Comparison of ENCODE assay signal across 27 mouse cellular contexts in genomic region chr7:72900816-72901215, GRCm38 (mm10).
DNase-seq lines count a peak whose midpoint lies in the region.
"Had no signal": no experiment of that assay in that cellular context is flagged by ENCODE, and none has a peak within 500 bp of the region (broad histone marks: within the 10 kb centered on the region; RNA-seq: fewer than 3 reads in every experiment).

No protein-coding gene starts in this region.

- no peaks in the 10 kb centered on the region for H3K36me3 ChIP-seq in embryonic facial prominence, embryonic 10.5 days (replicated peaks)
- H3K36me3 ChIP-seq in limb, embryonic 10.5 days: no peaks in the 10 kb centered on the region
- H3K36me3 ChIP-seq: embryonic facial prominence, embryonic 12.5 days; G1E; heart, embryonic 10.5 days; heart, embryonic 15.5 days; hindbrain, embryonic 13.5 days; lung, embryonic 15.5 days; midbrain, embryonic 12.5 days; neural tube, embryonic 13.5 days had no signal

- H3K4me3 ChIP-seq in embryonic facial prominence, embryonic 10.5 days: no peak overlapping the region
- H3K4me3 ChIP-seq in limb, embryonic 10.5 days: no peak overlapping the region
- H3K4me3 ChIP-seq: embryonic facial prominence, embryonic 12.5 days; heart, embryonic 10.5 days; heart, embryonic 15.5 days; hindbrain, embryonic 13.5 days; layer of hippocampus, adult 2 months; lung, embryonic 15.5 days; midbrain, embryonic 12.5 days; neural tube, embryonic 13.5 days had no signal

- 61% methylated on average over 6 of the region's 6 CpGs for WGBS in embryonic facial prominence, embryonic 10.5 days
- 49% methylated on average over 6 of the region's 6 CpGs for whole genome bisulfite sequencing in limb, embryonic 10.5 days

- peak overlapping the region; percentile 15; the same call in 1 of the 2 replicates for H3K27ac ChIP-seq in embryonic facial prominence, embryonic 10.5 days (replicated peaks)
- peak overlapping the region; percentile 44 for H3K27ac ChIP-seq in limb, embryonic 10.5 days
- H3K27ac ChIP-seq: embryonic facial prominence, embryonic 12.5 days; heart, embryonic 10.5 days; heart, embryonic 15.5 days; hindbrain, embryonic 13.5 days; layer of hippocampus, adult 2 months; lung, embryonic 15.5 days; midbrain, embryonic 12.5 days; neural tube, embryonic 13.5 days had no signal

- DNase-seq in embryo, embryonic 10 days (ENCODE audit: low spot score): peak; percentile 16
- DNase-seq in embryo, embryonic 9.5 days (ENCODE audit: extremely low spot score): no peak
- peak; percentile 20 for DNase-seq in embryonic facial prominence, embryonic 10.5 days (ENCODE audit: low spot score)
- no peak for DNase-seq in limb, embryonic 10.5 days (ENCODE audit: low spot score)
- peak; percentile 69 for DNase-seq in mesoderm, embryonic 11.5 days (ENCODE audit: low read depth, low spot score)
- DNase-seq in ovary, postnatal 14 days (ENCODE audit: low spot score): no peak
- DNase-seq in frontal cortex, adult 2 months (ENCODE audit: extremely low spot score in 1 of 2, low spot score in 1 of 2): no peak
- no peak for DNase-seq in urinary bladder, postnatal 4 days (ENCODE audit: low spot score in 2 of 2)
- DNase-seq: adrenal gland, postnatal 10 days; cerebellum, adult 8-10 months; cerebellum, postnatal 25 days; forebrain, postnatal 0 days; gastrocnemius, postnatal 25 days; heart, adult 11 months; kidney, adult 18-20 months; kidney, postnatal 36 days; right cerebral cortex, postnatal 14 days; thymus, postnatal 14 days had no signal

- H3K27me3 ChIP-seq in embryonic facial prominence, embryonic 10.5 days (replicated peaks; ENCODE audit: low read depth, poor library complexity, severe bottlenecking): no peaks in the 10 kb centered on the region
- no peaks in the 10 kb centered on the region for H3K27me3 ChIP-seq in limb, embryonic 10.5 days (ENCODE audit: low read depth, poor library complexity, severe bottlenecking)
- H3K27me3 ChIP-seq: embryonic facial prominence, embryonic 12.5 days; heart, embryonic 15.5 days; hindbrain, embryonic 13.5 days; lung, embryonic 15.5 days; midbrain, embryonic 12.5 days; neural tube, embryonic 13.5 days had no signal

- H3K4me1 ChIP-seq in embryonic facial prominence, embryonic 10.5 days: peaks cover 13% of the 10 kb centered on the region
- peaks cover 12% of the 10 kb centered on the region for H3K4me1 ChIP-seq in limb, embryonic 10.5 days
- H3K4me1 ChIP-seq: heart, embryonic 10.5 days; heart, embryonic 15.5 days; lung, embryonic 15.5 days had no signal

- H3K9me3 ChIP-seq in embryonic facial prominence, embryonic 10.5 days: no peaks in the 10 kb centered on the region
- no peaks in the 10 kb centered on the region for H3K9me3 ChIP-seq in limb, embryonic 10.5 days (replicated peaks)
- H3K9me3 ChIP-seq: embryonic facial prominence, embryonic 12.5 days; heart, embryonic 10.5 days; heart, embryonic 15.5 days; hindbrain, embryonic 13.5 days; lung, embryonic 15.5 days; midbrain, embryonic 12.5 days; neural tube, embryonic 13.5 days had no signal

Comparison
In these comparisons a context has a peak if more than half of its experiments do, and no peak if none do; other contexts are left out.
1. DNase-seq: peak in embryo, embryonic 10 days (single experiment), embryonic facial prominence, embryonic 10.5 days (single experiment) and mesoderm, embryonic 11.5 days (single experiment); none in embryo, embryonic 9.5 days (single experiment), limb, embryonic 10.5 days (single experiment), ovary, postnatal 14 days (single experiment), frontal cortex, adult 2 months (0 of 2) and urinary bladder, postnatal 4 days (0 of 2).